Mouse (Mus musculus) liver, embryonic 12.5 days (tissue): ENCODE results near the gene Rab39. TPM values are rescaled to one million over a fixed set of nuclear protein-coding genes. Genes with fewer than 3 reads are reported as not detected.

Experiments used
- ATAC-seq: fragments of 200-750 bp; cut with Nextera tagmentation; 2 replicates; pipeline ENCODE4 v1.8.0; 2017; ENCODE audit warnings: moderate number of reproducible peaks, mild to moderate bottlenecking, moderate library complexity
- H3K27ac ChIP-seq: fragments of 300-500 bp; sonication (generic); 2 replicates; pipeline ENCODE4 v1.5.1; 2016; ENCODE audit warnings: mild to moderate bottlenecking
- H3K27me3 ChIP-seq: fragments of 300-500 bp; sonication (generic); replicated peaks from 2 replicates; pipeline ENCODE4 v1.6.1; 2016; ENCODE audit warnings: mild to moderate bottlenecking, moderate library complexity
- H3K36me3 ChIP-seq: fragments of 300-500 bp; sonication (generic); 2 replicates; pipeline ENCODE4 v1.6.1; 2016; ENCODE audit warnings: mild to moderate bottlenecking, moderate library complexity
- H3K4me1 ChIP-seq: fragments of 300-500 bp; sonication (generic); 2 replicates; pipeline ENCODE4 v1.6.1; 2016
- H3K4me2 ChIP-seq: fragments of 300-500 bp; sonication (generic); 2 replicates; pipeline ENCODE4 v1.6.1; 2016; ENCODE audit warnings: mild to moderate bottlenecking, moderate library complexity
- H3K4me3 ChIP-seq: fragments of 300-500 bp; sonication (generic); 2 replicates; pipeline ENCODE4 v1.5.1; 2016; ENCODE audit warnings: mild to moderate bottlenecking, moderate library complexity
- H3K9ac ChIP-seq: fragments of 300-500 bp; sonication (generic); 2 replicates; pipeline ENCODE4 v1.6.1; 2016; ENCODE audit warnings: mild to moderate bottlenecking, moderate library complexity
- H3K9me3 ChIP-seq: fragments of 300-500 bp; sonication (generic); replicated peaks from 2 replicates; pipeline ENCODE4 v1.6.1; 2016; ENCODE audit warnings: mild to moderate bottlenecking, moderate library complexity
- WGBS: fragments of 180-500 bp; shearing (Covaris S2); methylation state at CpG from one replicate; pipeline ENCODE4 v1.1.7; 2016; ENCODE audit not compliant: insufficient replicate concordance; 5-methylcytosine and 5-hydroxymethylcytosine counted together
- polyA plus RNA-seq: library from polyadenylated mRNA; unstranded; fragments of >200 nt; fragmentation: Nextera tagmentation; extraction: Ambion mirVana; gene quantifications from 2 replicates; pipeline ENCODE4 v1.2.1, GENCODE M21; 2016

Gene Rab39
- polyA plus RNA-seq = 0.43 and 0.51 TPM in 2 replicates

DNA sequence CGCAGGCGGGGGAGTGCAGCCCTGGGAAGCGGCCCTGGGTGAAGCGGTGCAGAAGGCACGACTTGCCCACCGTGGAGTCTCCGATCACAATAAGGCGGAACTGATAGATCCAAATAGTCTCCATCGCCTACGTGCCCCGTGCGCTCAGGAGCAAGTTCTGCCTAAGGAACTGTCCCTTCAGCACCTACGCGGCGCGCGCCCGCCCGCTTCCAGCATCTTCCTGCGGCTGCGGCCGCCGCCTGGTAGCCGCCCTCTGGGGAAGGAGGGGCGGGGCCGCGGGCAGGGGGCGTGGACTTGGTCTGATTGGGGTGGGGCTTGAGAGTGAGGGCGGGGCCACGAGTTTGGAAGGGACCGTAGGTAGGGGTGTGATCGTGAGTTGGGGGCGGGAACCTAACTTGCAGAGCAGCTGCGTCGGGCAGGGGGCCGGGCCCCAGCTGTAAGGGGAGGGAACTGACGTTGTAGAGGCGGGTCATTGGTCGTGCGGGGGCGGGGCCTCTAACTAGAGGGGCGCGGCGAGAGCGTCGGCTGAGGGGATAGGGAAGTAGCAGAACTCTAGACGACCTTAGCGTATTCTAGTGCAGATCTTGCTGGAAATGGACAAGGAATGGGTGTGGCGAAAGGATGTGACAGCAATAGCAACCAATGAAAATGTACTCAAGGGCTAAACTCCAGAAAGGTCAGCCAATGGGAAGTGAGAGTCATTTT lies at the start of gene Rab39:
Rab39 (minus strand) TSS at position 241 of the 705 bp plus-strand sequence.
- peaks cover 15% of the 10 kb centered on the region for H3K4me1 ChIP-seq
- H3K4me3 ChIP-seq = peak within 1 kb of the TSS; percentile 56
- H3K27me3 ChIP-seq = peaks cover 14% of the 10 kb centered on the region
- under 1% methylated on average over 49 of the region's 49 CpGs for WGBS
- no peaks in the 10 kb centered on the region for H3K9me3 ChIP-seq
- peak; percentile 90 for ATAC-seq
- no peak within 1 kb of the TSS for H3K27ac ChIP-seq
- H3K36me3 ChIP-seq = no peaks in the 10 kb centered on the region
- peak within 1 kb of the TSS; percentile 17; the same call in 1 of the 2 replicates for H3K9ac ChIP-seq
- peak within 1 kb of the TSS; percentile 78 for H3K4me2 ChIP-seq

DNA sequence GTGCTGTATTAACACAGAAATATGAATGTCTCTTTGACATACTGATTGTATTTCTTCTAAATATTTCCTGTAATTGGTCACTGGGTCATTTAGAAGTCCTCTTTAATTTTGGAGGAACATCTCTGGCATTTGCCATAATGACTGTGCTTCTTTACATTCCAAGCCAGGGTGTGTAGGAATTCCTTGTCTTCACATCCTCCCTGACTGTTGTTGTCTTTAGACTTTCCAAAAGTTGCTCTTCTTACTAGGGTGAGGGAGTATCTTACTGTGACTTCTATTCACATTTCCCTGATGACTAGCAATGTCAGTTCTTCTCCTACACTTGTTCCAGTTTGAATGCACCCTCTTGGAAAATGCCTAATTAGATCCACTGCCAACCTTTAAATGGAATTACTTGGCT lies 48.8 kb upstream of the Rab39 start:
- no peaks in the 10 kb centered on the region for H3K9me3 ChIP-seq
- H3K4me3 ChIP-seq = no peak overlapping the region
- ATAC-seq = no peak
- H3K4me2 ChIP-seq = no peak overlapping the region
- H3K4me1 ChIP-seq = no peaks in the 10 kb centered on the region
- H3K9ac ChIP-seq = no peak overlapping the region
- no peaks in the 10 kb centered on the region for H3K36me3 ChIP-seq
- H3K27ac ChIP-seq = no peak overlapping the region
- peaks cover 22% of the 10 kb centered on the region for H3K27me3 ChIP-seq

DNA sequence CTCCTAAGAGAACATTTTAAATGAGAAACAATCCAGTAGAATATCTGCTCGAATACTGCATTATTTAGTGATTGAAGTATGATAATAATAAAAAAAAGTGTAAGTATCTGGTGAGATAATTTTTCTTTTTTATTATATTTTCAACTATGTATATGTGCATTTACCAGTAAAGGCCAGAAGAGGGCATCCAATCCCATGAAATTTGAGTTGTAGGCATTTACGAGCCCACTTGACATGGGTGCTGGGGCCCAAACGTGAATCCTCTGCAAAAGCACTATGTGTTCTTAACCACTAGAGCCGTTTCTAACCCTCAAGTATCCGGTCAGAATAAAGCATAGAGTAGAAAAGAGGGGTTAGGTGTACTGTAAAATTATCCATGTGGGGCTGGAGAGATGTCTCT lies 44.9 kb upstream of the Rab39 start:
- no peak overlapping the region for H3K9ac ChIP-seq
- no peaks in the 10 kb centered on the region for H3K4me1 ChIP-seq
- peaks cover 11% of the 10 kb centered on the region for H3K27me3 ChIP-seq
- H3K4me2 ChIP-seq = no peak overlapping the region
- H3K4me3 ChIP-seq = no peak overlapping the region
- 23% methylated on average over 5 of the region's 5 CpGs for WGBS
- ATAC-seq = no peak
- no peaks in the 10 kb centered on the region for H3K9me3 ChIP-seq
- no peaks in the 10 kb centered on the region for H3K36me3 ChIP-seq
- H3K27ac ChIP-seq = no peak overlapping the region

DNA sequence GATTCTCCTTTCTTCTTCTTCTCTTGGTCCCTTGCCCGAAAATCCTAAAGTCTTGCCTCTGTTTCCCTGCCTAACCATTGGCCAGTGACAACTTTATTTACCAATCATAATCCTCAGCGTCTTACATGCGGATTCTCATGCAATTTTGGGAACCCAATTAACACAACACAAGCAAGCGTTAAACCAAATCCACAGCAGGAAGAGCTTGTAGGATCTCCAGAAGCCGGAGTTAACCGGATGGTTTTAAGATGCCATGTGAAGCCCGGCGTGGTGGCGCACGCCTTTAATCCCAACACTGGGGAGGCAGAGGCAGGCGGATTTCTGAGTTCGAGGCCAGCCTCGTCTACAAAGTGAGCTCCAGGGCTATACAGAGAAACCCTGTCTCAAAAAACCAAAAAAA lies 44.4 kb upstream of the Rab39 start:
- H3K4me3 ChIP-seq = no peak overlapping the region

DNA sequence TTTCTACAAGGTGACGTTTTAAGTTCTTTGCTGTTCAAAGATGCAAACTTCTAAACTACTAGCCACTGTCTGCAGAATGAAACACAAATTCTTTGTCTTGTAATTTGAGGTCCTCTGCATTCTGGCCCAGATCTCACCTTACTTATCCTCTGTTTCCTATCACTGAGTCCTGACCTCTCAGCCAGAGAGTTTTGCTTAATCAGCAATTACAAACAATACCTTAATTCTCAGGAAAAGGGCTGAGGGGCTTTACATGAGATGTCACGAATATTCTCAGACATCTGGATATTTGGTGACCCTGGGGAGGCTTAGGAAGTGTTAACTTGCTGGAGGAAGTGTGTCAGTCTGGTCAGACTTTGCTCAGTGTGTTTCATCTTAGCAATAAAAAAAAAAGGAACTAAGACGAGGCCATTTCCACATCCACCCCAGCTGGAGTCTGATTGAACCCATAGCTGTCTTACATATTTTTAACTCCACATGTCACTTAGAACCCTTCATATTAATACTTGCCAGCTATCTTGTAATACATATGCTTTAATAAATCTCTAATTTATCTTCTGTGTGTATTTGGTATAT lies 34.9 kb upstream of the Rab39 start:
- ATAC-seq = no peak
- H3K36me3 ChIP-seq = no peaks in the 10 kb centered on the region
- H3K9me3 ChIP-seq = no peaks in the 10 kb centered on the region
- H3K27me3 ChIP-seq = no peaks in the 10 kb centered on the region
- no peak overlapping the region for H3K27ac ChIP-seq
- H3K9ac ChIP-seq = no peak overlapping the region
- no peak overlapping the region for H3K4me2 ChIP-seq
- H3K4me1 ChIP-seq = no peaks in the 10 kb centered on the region
- 22% methylated on average over 3 of the region's 3 CpGs for WGBS
- no peak overlapping the region for H3K4me3 ChIP-seq

More for the DNA sequence above, 44.4 kb upstream of the Rab39 start:
- Histone ChIP-seq H3K9me3 (no peaks in the 10 kb centered on the region), H3K4me2 (no peak overlapping the region), H3K36me3 (no peaks in the 10 kb centered on the region), H3K9ac (no peak overlapping the region), H3K4me1 (no peaks in the 10 kb centered on the region), H3K27ac (no peak overlapping the region), H3K27me3 (peaks cover 6% of the 10 kb centered on the region)
- WGBS = 67% methylated on average over 13 of the region's 13 CpGs
- ATAC-seq = no peak

DNA sequence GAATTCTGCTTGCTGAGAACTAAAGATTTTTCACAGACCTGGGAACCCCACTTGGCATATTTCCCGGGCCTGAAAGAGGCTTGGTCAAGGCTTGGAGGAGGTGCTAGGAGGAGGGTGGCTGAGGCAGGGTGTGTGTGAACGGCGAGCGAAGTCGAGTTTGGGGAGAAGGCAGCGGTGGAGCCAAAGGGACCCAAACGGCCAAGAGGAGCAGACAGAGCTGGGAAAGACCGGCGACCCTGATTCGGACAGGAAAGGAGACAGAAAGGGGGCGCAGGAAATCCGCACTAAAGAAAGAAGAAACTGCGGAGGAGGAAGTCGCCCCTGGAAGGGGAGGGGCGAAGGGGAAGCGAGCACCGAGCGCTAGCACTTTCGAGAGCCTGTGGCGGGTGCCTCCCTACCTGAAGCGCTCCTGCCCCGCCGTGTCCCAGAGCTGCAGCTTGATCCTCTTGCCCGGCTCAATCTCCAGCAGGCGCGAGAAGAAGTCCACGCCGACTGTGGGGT lies 491 bp downstream of the Rab39 start:
- H3K4me3 ChIP-seq = peak overlapping the region; percentile 56
- peaks cover 14% of the 10 kb centered on the region for H3K27me3 ChIP-seq
- H3K9ac ChIP-seq = peak overlapping the region; percentile 17; the same call in 1 of the 2 replicates
- H3K4me2 ChIP-seq = peak overlapping the region; percentile 78
- no peak overlapping the region for H3K27ac ChIP-seq
- H3K9me3 ChIP-seq = no peaks in the 10 kb centered on the region
- ATAC-seq = no peak
- H3K4me1 ChIP-seq = peaks cover 15% of the 10 kb centered on the region
- 2% methylated on average over 28 of the region's 28 CpGs for WGBS
- H3K36me3 ChIP-seq = no peaks in the 10 kb centered on the region

DNA sequence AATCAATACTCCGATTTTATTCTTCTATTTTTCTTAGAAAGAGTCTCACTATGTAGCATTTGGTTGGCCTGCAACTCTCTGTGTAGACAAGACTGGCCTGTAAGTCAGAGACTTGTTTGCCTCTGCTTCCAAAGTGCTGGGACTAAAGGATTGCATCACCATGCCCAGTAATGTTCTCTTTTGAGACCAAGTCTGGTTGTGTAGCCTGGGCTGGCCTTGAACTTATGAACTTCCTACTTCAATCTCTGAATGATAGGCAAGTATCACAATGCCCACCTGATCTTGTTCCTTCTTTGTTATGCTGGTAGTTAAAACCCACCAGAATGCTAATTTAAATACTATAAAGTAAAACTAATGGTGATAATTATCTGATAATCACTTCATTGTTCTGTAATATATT lies 3.0 kb downstream of the Rab39 start:
- H3K27me3 ChIP-seq = peaks cover 14% of the 10 kb centered on the region
- no peak for ATAC-seq
- WGBS = 65% methylated on average over 1 of the region's 1 CpGs
- no peak overlapping the region for H3K27ac ChIP-seq
- no peaks in the 10 kb centered on the region for H3K36me3 ChIP-seq
- H3K4me2 ChIP-seq = no peak overlapping the region
- H3K9me3 ChIP-seq = no peaks in the 10 kb centered on the region
- H3K4me3 ChIP-seq = no peak overlapping the region
- H3K9ac ChIP-seq = no peak overlapping the region
- H3K4me1 ChIP-seq = peaks cover 15% of the 10 kb centered on the region

DNA sequence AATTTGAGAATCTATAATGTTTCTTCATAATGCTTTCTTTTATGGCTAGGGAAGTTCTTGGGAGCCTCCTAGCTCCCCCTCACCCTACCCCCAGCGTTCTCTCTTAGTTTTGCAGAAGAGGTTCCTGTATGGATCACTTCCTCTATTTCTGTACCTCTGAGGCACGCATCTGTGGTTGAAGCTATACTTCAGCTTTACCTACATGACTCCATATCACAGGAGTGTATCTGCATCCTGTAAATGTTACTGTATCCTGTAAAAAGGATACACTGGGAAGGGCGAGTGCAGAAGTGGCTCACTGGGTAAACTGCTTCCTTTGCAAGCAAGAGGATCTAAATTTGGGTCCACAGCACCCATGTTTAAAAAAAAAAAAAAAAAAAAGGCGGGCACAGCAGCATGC lies 5.5 kb downstream of the Rab39 start:
- peaks cover 4% of the 10 kb centered on the region for H3K4me1 ChIP-seq
- no peak overlapping the region for H3K27ac ChIP-seq
- no peak overlapping the region for H3K9ac ChIP-seq
- H3K4me2 ChIP-seq = no peak overlapping the region
- H3K9me3 ChIP-seq = no peaks in the 10 kb centered on the region
- ATAC-seq = no peak
- no peak overlapping the region for H3K4me3 ChIP-seq
- peaks cover 6% of the 10 kb centered on the region for H3K27me3 ChIP-seq
- no peaks in the 10 kb centered on the region for H3K36me3 ChIP-seq
- WGBS = 12% methylated on average over 4 of the region's 4 CpGs

DNA sequence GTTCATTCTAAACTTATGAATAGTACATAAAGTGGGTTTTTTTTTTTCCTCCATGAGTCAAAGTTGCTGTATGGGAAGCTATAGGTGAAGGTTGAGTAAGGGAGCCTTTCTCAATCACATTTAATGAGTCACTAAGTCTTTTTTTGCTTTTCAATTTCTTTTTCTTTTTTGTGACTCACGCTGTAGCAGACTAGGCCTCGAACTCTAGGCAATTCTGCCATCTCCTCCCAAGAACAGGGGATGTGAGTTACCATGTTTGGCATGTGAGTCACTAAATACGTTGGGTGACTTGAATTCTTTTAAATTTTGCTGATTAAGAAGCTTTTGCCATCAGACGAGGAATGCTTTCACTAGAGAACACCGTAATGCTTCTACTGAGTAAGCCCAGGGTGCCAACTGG lies 10.2 kb downstream of the Rab39 start:
- Histone ChIP-seq H3K4me1 (no peaks in the 10 kb centered on the region), H3K27ac (no peak overlapping the region), H3K4me3 (no peak overlapping the region), H3K9me3 (no peaks in the 10 kb centered on the region), H3K36me3 (no peaks in the 10 kb centered on the region), H3K9ac (no peak overlapping the region), H3K27me3 (no peaks in the 10 kb centered on the region), H3K4me2 (no peak overlapping the region)
- 75% methylated on average over 5 of the region's 5 CpGs for WGBS
- no peak for ATAC-seq

DNA sequence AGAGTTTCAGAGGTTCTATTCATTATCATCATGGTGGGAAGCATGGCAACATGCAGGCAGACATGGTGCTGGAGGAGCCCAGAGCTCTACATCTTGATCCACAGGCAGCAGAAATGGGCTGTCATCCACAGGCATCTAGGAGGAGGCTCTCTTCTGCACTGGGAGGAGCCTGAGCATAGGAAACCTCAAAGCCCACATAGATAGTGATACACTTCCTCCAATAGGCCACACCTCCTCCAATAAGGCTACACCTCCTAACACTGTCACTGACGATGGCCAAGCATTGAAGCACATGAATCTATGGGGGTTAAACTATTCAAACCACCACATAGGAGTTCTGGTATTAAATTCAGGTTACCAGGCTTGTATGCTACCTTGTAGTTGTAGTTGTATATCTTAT lies 12.3 kb downstream of the Rab39 start:
- Histone ChIP-seq H3K4me1 (no peaks in the 10 kb centered on the region), H3K27me3 (no peaks in the 10 kb centered on the region), H3K4me3 (no peak overlapping the region), H3K36me3 (no peaks in the 10 kb centered on the region), H3K9me3 (no peaks in the 10 kb centered on the region), H3K4me2 (no peak overlapping the region), H3K27ac (no peak overlapping the region), H3K9ac (no peak overlapping the region)
- ATAC-seq = 0 out of 2 replicates have a peak, but pooled peaks have one; percentile 35
- WGBS = 4% methylated on average over 1 of the region's 1 CpGs

DNA sequence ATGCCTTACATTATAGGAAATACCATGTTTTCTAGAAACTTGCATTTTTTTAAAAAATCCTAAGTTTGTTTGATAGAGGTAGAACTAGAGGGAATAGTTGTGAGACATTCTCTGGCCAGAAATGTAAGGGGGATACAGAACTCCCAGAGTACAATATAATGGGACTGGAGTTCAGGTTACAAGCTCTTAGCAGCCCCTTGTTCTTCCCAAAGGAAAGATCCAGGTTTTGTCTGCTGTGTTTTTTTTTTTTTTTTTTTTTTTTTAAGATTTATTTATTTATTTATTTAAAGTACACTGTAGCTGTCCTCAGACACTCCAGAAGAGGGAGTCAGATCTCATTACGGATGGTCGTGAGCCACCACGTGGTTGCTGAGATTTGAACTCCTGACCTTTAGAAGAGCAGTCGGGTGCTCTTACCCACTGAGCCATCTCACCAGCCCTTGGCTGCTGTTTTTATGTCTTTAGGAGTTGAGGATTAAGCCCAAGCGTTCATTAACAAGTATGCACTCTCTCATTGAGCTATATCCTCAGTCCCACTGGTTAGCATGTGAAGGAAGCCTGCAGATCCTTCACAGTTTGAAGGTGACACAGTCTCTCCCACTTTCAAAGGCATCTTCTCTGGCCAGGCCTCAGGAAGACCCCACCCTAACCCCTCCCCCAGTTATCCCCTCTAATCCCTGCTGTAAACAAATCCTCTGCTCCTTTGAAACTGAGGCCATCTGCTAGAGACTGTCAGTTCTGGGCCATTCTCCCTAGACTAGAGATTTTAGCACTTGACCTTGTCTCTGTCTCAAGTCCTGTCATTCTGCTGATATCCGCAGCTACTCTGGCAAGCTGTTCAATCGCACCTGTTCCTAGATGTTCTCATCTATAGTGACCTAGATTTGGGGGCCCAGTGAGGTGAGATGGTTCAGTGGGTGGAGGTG lies 14.0 kb downstream of the Rab39 start:
- ATAC-seq = no peak
- no peaks in the 10 kb centered on the region for H3K4me1 ChIP-seq
- no peak overlapping the region for H3K27ac ChIP-seq
- H3K9me3 ChIP-seq = no peaks in the 10 kb centered on the region
- H3K27me3 ChIP-seq = no peaks in the 10 kb centered on the region
- 39% methylated on average over 7 of the region's 7 CpGs for WGBS
- H3K4me3 ChIP-seq = no peak overlapping the region
- H3K36me3 ChIP-seq = no peaks in the 10 kb centered on the region
- no peak overlapping the region for H3K9ac ChIP-seq
- no peak overlapping the region for H3K4me2 ChIP-seq

DNA sequence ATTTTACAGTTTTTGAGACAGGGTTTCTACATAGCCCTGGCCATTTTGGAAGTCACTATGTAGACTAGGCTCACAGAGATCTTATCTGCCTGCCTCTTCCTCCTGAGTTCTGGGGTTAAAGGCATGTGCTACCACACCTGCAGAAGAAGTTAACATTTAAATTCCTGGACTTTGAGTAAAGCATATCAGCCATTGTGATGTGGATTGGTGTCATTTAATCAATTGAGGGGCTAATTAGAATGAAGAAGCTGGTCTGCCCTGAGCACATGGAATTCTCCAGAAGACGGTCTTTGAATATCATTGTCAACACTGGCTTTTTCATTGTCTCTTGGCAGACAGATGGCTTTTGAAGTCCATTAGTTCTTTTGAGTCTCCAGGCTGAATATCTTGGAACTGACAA lies 25.2 kb downstream of the Rab39 start:
- 84% methylated on average over 1 of the region's 1 CpGs for WGBS
- Histone ChIP-seq H3K9ac (no peak overlapping the region), H3K27ac (no peak overlapping the region), H3K27me3 (no peaks in the 10 kb centered on the region), H3K36me3 (no peaks in the 10 kb centered on the region), H3K4me2 (no peak overlapping the region), H3K9me3 (no peaks in the 10 kb centered on the region), H3K4me1 (no peaks in the 10 kb centered on the region), H3K4me3 (no peak overlapping the region)
- ATAC-seq = no peak
